In genomic region chr1:99943515-99943914, GRCm38 (mm10) we compare ENCODE assay signal across 27 mouse cellular contexts.
"Had no signal": no experiment of that assay in that cellular context is flagged by ENCODE, and none has a peak within 500 bp of the region (broad histone marks: within the 10 kb centered on the region; RNA-seq: fewer than 3 reads in every experiment).

No protein-coding gene starts in this region.

- H3K4me3 ChIP-seq: embryonic facial prominence, embryonic 10.5 days; embryonic facial prominence, embryonic 12.5 days; embryonic facial prominence, embryonic 13.5 days; embryonic facial prominence, embryonic 15.5 days; erythroblast, embryonic 14.5 days; forebrain, embryonic 10.5 days; forebrain, embryonic 12.5 days; forebrain, embryonic 13.5 days; gastrocnemius, adult 2 months; heart, adult 2 months had no signal

- H3K36me3 ChIP-seq: embryonic facial prominence, embryonic 10.5 days; embryonic facial prominence, embryonic 12.5 days; embryonic facial prominence, embryonic 13.5 days; embryonic facial prominence, embryonic 15.5 days; forebrain, embryonic 10.5 days; forebrain, embryonic 12.5 days had no signal

- H3K9ac ChIP-seq: embryonic facial prominence, embryonic 12.5 days; embryonic facial prominence, embryonic 13.5 days; embryonic facial prominence, embryonic 15.5 days; forebrain, embryonic 12.5 days; forebrain, embryonic 13.5 days had no signal

- H3K27ac ChIP-seq: embryonic facial prominence, embryonic 10.5 days; embryonic facial prominence, embryonic 12.5 days; embryonic facial prominence, embryonic 13.5 days; embryonic facial prominence, embryonic 15.5 days; forebrain, embryonic 10.5 days; forebrain, embryonic 12.5 days; forebrain, embryonic 13.5 days; gastrocnemius, adult 2 months; heart, adult 2 months had no signal

- H3K9me3 ChIP-seq: embryonic facial prominence, embryonic 10.5 days; embryonic facial prominence, embryonic 12.5 days; embryonic facial prominence, embryonic 13.5 days; embryonic facial prominence, embryonic 15.5 days; forebrain, embryonic 10.5 days; forebrain, embryonic 12.5 days; forebrain, embryonic 13.5 days had no signal

- DNase-seq: cerebellum, adult 2 months; cerebellum, adult 8-10 months; cerebellum, adult 9-10 months; cerebellum, adult 9-11 months; cerebellum, postnatal 10 days; cerebellum, postnatal 14 days; cerebellum, postnatal 25 days; cerebellum, postnatal 36 days; embryo, embryonic 11 days; gastrocnemius, adult 2 months; gastrocnemius, postnatal 10 days; gastrocnemius, postnatal 14 days; gastrocnemius, postnatal 25 days; gastrocnemius, postnatal 36 days; heart, adult 11 months; heart, adult 18-20 months; heart, adult 2 months had no signal

- H3K4me2 ChIP-seq: embryonic facial prominence, embryonic 12.5 days; embryonic facial prominence, embryonic 13.5 days; embryonic facial prominence, embryonic 15.5 days; forebrain, embryonic 12.5 days; forebrain, embryonic 13.5 days had no signal

- ATAC-seq: forebrain, embryonic 13.5 days; forebrain, embryonic 14.5 days; forebrain, embryonic 16.5 days had no signal

- H3K4me1 ChIP-seq: embryonic facial prominence, embryonic 10.5 days; embryonic facial prominence, embryonic 12.5 days; embryonic facial prominence, embryonic 13.5 days; embryonic facial prominence, embryonic 15.5 days; forebrain, embryonic 10.5 days; forebrain, embryonic 12.5 days; forebrain, embryonic 13.5 days had no signal

- H3K27me3 ChIP-seq: embryonic facial prominence, embryonic 12.5 days; embryonic facial prominence, embryonic 13.5 days; embryonic facial prominence, embryonic 15.5 days; forebrain, embryonic 12.5 days; forebrain, embryonic 13.5 days had no signal
